Mouse (Mus musculus): ENCODE results near the gene Pold3.

The Pold3 gene

DNA sequence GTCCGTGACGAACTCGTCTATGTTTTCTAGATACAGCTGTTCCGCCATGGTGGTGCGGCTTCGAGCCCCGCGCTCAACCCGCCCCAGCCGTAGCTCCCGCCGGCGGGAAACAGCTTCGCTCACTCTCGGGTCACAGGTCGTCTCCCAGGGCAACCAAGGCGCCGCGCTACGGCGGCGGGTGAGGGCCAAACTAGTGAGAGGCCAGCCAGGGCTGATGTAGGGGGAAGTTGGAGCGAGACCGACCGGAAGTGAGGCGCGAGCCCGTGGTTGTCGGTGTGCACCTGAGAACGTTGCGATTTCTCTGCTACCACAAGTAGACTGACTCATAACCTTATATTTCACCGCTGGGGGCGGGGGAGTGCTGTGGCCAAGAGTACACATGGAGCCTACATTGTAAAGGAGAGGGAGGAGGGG, at the start of gene Pold3:
Gene Pold3 (minus strand): TSS at position 190 of the 414 bp plus-strand sequence.
- peak; percentile 99 for DNase-seq (ENCODE audit: low spot score)

GRCm38 (mm10) chr7:100170756-100171155, 49.4 kb upstream of the Pold3 start:
- no peak for DNase-seq (ENCODE audit: low spot score)

GRCm38 (mm10) chr7:100168654-100169053, 47.3 kb upstream of the Pold3 start:
- no peak for DNase-seq (ENCODE audit: low spot score)

DNA sequence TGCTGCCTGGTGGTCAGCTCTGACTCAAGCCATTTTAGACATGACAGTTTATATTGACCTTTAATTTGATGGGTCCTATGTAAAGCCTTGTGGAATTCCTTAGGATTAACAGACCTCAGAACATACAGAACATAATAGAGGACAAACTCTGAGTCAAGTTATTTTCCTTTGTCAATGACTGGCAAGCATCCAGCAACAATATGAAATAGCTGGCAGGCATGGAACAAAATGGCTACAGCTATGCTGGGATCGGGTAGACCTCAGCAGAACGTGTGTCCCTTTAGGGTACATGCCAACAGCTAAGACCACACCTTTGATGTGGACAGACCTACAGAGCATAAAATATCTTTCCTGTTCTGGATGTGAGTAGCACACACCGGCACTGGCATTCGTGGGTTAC, 42.1 kb upstream of the Pold3 start:
- DNase-seq (ENCODE audit: low spot score), result no peak

DNA sequence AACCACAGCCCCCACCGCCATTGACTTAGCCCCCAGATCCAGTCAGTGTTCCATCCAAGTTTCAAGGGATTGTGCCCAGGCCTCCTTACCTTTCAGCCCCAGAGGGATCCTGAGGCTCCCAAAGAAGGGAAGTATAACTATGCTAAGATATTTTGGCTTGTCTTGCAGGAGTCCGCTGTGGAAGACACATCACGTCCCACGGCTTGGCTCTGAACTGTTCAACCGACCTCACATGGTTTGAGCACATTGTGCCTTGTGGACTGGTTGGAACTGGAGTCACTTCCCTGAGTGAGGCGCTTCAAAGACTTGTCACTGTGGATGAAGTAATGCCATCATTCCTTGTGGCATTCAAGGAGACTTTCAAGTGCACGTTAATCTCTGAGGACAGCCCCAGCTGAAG, 38.6 kb upstream of the Pold3 start:
- DNase-seq (ENCODE audit: low spot score), result no peak

GRCm38 (mm10) chr7:100159105-100159841, 37.9 kb upstream of the Pold3 start, which contains the start of gene Lipt2:
TSS of gene Lipt2 (plus strand) at chr7:100159277.
- peak; percentile 89 for DNase-seq (ENCODE audit: low spot score)

GRCm38 (mm10) chr7:100157669-100158068, 36.3 kb upstream of the Pold3 start:
- DNase-seq (ENCODE audit: low spot score), result no peak

GRCm38 (mm10) chr7:100150626-100151025, 29.3 kb upstream of the Pold3 start:
- DNase-seq (ENCODE audit: low spot score), result no peak

DNA sequence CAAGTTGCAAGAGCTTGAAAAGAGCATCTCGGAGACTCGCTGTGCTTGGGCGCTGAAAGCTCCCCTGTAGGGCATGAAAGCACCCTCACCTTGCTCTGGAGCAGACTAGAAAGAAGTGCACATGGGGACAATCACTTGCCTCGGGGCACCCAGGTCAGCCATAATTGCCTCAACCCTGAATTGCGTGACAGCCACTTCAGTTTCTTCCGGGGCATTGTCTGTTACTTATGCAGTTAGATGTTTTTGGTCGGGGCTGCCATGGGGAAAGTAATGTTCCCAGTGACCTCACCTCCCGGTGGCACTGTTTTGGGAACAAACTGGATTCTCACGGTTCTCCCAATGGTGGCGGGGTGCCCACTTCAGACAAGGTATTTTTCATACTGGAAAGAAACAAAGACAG, 28.7 kb upstream of the Pold3 start:
- DNase-seq (ENCODE audit: low spot score), result no peak

DNA sequence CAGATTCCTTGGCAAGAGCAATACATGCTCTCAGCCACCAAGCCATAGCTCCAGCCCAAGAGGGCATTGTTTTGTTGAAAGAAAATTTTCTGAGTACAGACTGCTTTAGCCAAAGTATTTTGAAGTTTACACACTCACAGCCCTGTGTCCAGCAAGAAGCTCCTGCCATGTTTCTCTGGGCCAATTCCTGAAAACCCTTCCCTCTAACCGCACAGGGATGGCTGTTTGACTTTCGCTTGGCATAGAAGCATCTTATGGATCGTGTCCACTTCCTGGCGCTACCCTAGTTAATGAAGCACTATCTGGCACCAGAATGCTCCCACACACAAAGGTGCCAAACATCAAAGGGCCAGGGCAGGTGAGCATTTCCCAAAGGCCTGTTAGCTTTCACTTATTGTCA, 27.2 kb upstream of the Pold3 start:
- no peak for DNase-seq (ENCODE audit: low spot score)

DNA sequence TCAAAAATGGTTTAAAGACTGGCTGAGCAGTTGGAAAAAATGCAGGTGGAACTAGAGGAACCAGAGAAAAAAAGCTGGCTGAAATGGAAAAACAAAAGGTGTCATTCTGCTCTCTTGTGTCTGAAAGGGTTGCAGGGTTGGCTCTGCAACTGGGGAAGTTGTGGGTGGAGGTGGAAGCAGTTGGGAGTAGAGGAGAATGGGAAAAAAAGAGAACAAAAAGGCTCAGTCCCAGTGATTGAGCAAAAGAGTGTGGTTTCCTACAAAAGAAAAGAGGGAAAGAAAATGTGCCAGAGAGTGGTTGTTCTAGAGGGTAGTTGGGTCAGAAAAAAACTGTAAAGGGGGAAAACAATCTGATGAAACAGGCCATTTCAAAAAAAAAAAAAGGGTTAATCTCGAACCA, 19.2 kb upstream of the Pold3 start:
- DNase-seq (ENCODE audit: low spot score), result no peak

GRCm38 (mm10) chr7:100138075-100138474, 16.7 kb upstream of the Pold3 start:
- no peak for DNase-seq (ENCODE audit: low spot score)

DNA sequence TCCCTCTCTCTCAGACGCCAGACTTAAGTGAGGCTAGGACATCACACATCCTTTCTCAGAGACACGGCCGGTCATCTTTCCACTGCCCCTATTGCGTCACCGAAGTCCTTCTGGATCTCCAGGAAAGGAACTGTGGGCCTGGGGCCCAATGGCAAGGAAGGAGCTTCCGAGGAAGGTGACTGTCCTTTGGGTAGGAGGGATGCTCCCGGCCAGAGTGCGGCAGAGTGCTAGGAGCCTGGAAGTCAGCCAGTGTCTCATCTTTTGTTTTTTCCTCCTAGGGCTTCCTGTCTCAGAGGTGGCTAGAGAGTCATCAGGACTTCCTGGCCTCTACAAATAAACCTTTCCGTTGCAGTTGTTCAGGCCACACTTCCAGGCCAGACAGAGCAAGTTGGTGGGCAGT, 15.7 kb upstream of the Pold3 start:
- DNase-seq (ENCODE audit: low spot score), result no peak

DNA sequence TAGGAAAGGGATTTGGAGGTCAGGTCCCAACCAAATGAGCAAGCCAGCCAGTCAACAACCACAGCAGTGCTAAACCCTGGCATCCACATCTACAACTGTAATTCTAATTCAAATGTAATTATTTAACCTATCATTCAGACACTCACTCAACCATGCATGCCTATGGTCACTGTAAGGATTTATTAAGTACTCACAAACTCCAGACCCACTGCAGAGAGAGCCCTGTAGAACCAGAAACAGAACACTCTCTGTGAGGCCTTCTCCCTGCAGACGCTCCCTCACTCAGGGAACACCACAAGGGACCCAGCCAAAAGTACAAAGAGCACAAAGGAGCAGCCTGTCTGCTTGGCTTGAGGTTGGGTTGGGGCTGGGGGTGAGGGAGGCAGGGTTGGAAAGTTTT, 11.0 kb upstream of the Pold3 start:
- DNase-seq (ENCODE audit: low spot score), result no peak

DNA sequence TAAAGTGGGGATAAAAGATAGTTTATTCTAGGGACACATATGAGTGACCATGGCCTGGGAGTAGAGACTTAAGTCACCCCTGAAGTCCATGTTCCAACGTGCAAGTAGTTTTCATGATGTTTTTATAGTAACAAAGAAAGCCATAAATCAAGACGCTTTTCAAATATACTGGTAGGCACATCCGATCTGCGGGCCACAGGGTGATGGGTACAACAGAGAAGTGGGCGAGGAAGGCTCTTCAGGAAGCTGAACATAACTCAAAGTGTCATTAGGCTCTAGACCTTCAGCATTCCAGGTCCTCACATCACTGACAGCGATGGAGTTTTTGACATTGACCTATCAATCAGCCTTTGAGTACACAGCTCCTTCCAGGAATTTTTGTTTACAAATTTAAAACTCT, 9.2 kb upstream of the Pold3 start:
- no peak for DNase-seq (ENCODE audit: low spot score)

DNA sequence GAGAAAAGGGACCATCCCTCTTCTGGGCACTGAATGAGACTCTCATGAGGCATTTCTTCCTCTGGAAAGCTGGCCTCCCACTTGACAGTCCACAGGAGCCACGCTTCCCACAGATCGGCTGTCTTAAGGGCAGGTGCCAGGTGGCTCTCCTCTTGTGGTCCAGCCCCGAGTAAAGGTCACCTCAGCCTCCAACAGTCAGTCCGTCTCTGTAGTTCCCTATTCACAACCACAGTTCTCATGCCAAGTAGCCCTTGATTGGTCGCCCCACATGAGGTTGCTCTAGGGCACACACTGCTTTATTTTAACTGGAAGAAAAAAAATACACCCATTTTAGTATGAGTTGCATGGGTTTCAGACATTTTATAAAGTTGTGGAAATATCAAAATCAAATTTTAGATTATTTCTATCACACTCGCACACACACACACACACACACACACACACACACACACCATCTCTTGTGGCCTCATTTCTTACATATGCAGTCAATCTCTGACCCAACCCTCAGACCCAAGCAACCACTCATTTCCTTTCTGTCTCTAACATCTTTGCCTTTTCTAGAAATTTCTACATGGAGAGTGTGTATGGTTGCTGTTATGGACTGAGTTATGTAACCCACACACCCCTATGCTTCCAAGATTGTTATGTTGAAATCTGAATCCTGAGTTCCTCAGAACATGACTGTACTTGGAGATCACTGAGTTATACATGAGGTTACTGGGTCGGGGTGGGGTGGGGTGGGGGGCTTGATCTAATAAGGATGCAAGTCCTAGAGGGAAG, 7.1 kb upstream of the Pold3 start:
- no peak for DNase-seq (ENCODE audit: low spot score)

DNA sequence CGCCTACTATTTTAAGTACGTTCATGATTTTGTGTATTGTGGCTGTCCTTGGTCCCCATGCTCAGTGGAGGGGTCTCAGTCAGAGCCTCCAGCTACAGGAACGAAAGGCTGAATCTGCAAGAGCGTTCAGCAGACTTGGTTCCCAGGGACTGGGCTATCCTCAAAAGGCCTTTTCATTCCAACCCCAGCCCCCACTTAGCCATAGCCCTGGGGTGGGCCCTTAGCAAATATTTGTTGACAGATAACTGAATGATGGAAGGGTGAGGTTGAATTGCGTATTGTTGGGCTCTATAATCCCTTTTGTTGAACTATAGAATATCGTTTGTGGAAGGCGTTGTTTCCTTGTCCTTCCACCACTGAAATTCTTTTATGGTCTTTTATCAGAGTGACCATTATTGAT, 5.1 kb upstream of the Pold3 start:
- no peak for DNase-seq (ENCODE audit: low spot score)

GRCm38 (mm10) chr7:100125166-100125565, 3.8 kb upstream of the Pold3 start:
- DNase-seq (ENCODE audit: low spot score), result no peak

DNA sequence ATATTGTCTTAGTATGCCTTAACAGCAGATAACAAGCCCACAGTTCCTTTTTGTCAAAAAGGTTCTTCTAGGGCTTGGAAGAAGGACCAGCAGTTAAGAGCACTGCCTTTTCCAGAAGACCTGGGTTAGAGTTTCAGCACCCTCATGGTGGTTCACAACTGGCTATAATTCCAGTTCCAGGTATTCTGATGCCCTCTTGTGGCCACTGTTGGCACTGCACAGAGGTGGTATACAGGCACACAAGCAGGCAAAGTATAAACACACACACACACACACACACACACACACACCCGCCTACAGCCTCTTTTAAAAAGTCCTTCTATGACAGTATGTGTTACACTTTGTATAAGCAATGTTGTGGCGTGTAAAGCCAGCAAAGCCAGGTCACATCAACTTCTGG, 2.8 kb upstream of the Pold3 start:
- peak; percentile 40 for DNase-seq (ENCODE audit: low spot score)

DNA sequence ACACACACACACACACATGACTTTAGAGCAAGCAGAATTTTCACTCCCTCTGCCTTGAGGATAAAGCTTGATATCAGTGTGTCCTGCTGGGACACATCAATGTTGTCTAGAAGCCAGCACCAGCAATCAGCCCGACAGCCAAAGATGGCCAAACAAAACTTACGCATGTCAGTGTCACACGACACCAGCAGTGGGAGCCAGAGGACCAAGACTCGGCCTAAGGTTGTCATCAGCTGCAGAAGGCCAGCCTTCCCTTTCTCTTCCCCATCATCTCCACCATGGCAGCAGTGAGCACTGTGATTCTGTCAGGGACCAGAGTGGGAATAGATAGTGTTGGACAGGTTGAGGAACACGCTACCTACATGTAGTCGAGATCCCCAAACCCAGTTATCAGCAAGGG, 2.1 kb upstream of the Pold3 start:
- DNase-seq (ENCODE audit: low spot score), result peak; percentile 65

- DNase-seq (ENCODE audit: low spot score), result peak; percentile 71
Measured at GRCm38 (mm10) chr7:100120791-100121261, 539 bp downstream of the Pold3 start.

DNA sequence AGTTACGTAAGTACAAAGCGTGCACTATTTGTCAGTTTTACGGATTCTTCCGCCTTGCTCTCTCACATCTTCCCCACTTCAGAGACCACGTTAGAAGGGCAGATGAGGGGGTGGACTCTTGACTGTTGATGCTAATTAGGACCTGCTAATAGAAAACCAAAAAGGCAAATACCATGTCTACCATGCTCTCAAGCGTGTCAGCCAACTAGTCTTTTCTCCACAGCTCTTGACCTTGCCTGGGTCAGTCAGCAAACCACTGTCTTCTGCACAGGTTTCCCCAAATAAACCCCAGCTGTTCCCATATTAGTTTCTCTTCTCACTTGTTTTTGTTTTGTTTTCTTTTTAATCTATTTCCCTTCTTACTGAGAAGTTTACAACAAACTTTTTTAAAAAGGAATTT, 7.1 kb downstream of the Pold3 start:
- no peak for DNase-seq (ENCODE audit: low spot score)

DNA sequence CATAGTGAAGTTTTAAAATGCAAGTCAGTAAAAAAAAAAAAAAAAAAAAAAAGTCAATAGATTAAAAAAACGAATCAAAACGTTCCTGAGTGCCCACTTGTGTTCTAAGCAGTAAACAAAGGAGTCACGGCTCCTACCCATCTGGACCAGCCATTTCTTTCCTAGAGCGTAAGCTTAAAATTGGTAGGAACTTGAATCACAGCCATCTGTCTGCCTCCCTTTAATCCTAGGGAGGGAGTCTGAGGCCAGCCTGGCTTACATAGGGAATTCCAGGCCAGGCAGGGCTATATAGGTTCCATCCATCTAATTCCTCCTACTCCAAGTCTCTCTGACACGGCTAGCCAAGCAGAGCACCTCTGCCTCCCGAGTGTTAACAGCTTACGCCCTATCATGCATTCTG, 7.5 kb downstream of the Pold3 start:
- peak; percentile 26 for DNase-seq (ENCODE audit: low spot score)
